ENCODE assay signal across 18 mouse cellular contexts in the genomic region with DNA sequence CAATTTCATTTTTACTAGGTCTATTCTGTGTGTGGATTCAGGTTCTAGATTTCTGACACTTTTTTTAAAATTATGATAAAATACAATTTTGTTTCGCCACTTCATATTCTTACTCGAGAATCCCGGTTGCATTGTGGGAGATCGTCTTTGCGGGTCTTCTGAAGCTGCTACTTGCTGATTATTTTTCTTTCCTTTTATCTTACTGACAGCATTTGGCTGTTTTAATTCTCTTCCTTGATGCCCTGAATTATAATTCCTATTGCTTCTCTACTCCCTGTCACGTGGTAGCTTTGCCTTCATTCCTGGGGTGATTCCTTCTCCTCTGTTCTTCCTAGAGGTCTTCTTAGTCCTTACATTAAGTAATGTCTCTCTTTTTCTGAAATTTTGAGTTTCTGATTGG.
A peak's percentile ranks its signal among the peaks of the same experiment; 100 is the strongest.
DNase-seq lines count a peak whose midpoint lies in the region; ATAC-seq lines count a peak whose summit lies in the region.
"Had no signal": no experiment of that assay in that cellular context is flagged by ENCODE, and none has a peak within 500 bp of the region (broad histone marks: within the 10 kb centered on the region; RNA-seq: fewer than 3 reads in every experiment).

No protein-coding gene starts in this region.

- ATAC-seq in common myeloid progenitor, adult 5-6 weeks (replicated peaks; ENCODE audit: low read depth, poor library complexity, severe bottlenecking): peak; percentile 42; the same call in 1 of the 2 replicates
- ATAC-seq in megakaryocyte progenitor cell, adult 5-6 weeks (replicated peaks; ENCODE audit: poor library complexity): peak; percentile 79
- ATAC-seq: CD4-positive, CD25-positive, alpha-beta regulatory T cell, adult 4 months; forebrain, embryonic 13.5 days; forebrain, embryonic 15.5 days; forebrain, postnatal 0 days had no signal

- DNase-seq in yolk sac, embryonic 10.5 days (ENCODE audit: low spot score): no peak
- DNase-seq in cerebellum, postnatal 10 days: no peak
- DNase-seq in B cell, adult 2 months: no peak
- DNase-seq: adrenal gland, adult 2 months; adrenal gland, postnatal 10 days; adrenal gland, postnatal 25 days; cerebellum, adult 11 months; cerebellum, adult 18-20 months; cerebellum, adult 8-10 months; cerebellum, adult 9-11 months; cerebellum, postnatal 25 days; embryo, embryonic 11 days; forebrain, postnatal 0 days had no signal
